Mouse (Mus musculus) embryo, embryonic 11.5 days (tissue): ENCODE results near the gene Ifitm3.
A peak's percentile ranks its signal among the peaks of the same experiment; 100 is the strongest.
"Not testable (repeated sequence)": the region's sequence is repeated elsewhere in the genome, so short reads cannot be mapped to it uniquely, and the experiment has no call there.

Source experiments
- DNase-seq: peaks from one replicate; pipeline ENCODE4 v3.0.0-alpha.2; 2012; ENCODE audit warnings: low read depth, low spot score

Gene Ifitm3

DNA sequence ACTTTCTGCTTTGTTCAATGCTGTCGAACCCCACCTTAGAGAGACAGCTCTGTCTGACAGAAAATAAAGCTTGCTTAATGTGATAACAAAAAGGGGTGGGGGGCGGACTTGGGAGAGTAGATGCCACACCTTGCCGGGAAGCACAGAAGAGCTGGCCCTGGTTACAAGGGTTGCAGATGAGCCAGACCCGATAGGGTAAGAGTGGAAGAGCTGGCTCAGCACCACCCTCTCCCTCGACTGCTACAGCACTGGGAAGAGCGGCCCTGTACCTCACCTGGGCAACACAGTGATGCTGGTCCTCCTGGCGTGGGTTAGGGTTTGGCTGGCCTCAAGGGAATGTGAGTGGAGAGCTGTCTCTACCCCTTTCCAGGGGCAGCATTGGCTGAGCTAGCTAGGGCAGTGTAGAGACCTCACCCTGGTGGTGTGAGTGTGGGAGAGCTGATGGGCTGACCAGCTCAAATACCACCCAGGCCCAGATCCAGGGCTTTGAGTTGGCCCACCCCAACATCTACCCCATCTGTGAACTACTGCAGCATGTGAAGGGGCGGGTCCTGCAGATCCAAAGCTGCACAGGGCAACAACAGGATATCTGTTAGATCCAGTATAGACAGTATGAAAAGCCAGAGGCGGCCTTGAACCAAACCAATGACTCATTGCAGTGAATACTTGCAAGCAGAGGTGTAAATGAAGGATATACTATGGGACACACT lies 22.0 kb upstream of the Ifitm3 start:
- DNase-seq, result no peak

- DNase-seq, result no peak
These were observed 19.8 kb upstream of the Ifitm3 start for GRCm38 (mm10) chr7:141030390-141030789.

DNA sequence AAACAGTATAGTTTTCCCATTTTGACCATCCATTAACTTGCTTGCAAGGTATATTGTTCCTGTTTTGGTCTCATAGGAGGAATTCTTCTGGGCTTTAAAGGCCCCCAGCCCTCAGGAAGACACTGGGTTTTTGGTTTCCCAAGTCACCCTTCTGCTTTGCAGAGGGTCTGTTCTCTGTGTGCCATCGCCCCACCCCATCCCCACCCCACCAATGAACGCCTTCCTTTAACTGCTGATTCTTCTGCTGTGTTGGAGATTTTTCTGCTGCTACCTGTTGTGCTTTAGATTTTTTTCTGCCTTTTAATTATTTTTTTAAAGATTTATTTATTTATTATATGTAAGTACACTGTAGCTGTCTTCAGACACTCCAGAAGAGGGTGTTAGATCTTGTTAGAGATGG lies 18.3 kb upstream of the Ifitm3 start, which contains the start of gene Gm17387:
Gm17387 (plus strand) TSS at position 301 of the 400 bp plus-strand sequence.
- no peak for DNase-seq

GRCm38 (mm10) chr7:141026740-141027098 lies 16.1 kb upstream of the Ifitm3 start:
- DNase-seq, result no peak

DNA sequence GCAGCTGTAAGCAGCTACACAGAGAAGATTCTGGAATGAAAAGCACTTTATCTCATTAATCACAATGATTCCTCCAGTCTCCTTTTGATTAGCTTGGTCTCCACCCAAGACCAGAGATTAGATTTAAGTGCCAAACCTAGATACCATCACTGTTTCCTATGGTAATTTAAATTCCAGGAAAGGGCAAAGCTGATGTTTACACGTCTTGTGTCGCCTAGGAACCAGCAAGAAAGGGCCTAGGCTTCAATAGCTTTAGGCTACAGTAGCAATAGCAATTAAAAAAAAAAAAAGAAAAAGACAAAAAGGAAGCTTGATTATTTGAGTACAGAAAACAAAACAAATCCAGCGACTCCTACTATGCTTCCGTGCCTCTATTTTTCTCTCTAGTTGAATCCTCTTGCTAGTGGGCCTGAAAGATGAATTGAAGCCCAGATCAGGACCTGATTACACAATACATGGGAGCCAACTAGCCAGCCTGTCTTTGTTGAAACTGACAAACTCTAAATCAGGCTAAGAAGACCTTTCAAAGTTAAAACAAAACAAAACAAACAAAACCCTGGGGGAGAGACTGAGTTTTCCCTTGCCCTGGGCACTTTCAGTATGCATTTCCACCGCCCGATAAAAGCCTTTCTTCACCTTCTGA lies 15.6 kb upstream of the Ifitm3 start:
- DNase-seq, result no peak

- DNase-seq, result no peak
These were observed 14.6 kb upstream of the Ifitm3 start for GRCm38 (mm10) chr7:141024865-141025838.

DNA sequence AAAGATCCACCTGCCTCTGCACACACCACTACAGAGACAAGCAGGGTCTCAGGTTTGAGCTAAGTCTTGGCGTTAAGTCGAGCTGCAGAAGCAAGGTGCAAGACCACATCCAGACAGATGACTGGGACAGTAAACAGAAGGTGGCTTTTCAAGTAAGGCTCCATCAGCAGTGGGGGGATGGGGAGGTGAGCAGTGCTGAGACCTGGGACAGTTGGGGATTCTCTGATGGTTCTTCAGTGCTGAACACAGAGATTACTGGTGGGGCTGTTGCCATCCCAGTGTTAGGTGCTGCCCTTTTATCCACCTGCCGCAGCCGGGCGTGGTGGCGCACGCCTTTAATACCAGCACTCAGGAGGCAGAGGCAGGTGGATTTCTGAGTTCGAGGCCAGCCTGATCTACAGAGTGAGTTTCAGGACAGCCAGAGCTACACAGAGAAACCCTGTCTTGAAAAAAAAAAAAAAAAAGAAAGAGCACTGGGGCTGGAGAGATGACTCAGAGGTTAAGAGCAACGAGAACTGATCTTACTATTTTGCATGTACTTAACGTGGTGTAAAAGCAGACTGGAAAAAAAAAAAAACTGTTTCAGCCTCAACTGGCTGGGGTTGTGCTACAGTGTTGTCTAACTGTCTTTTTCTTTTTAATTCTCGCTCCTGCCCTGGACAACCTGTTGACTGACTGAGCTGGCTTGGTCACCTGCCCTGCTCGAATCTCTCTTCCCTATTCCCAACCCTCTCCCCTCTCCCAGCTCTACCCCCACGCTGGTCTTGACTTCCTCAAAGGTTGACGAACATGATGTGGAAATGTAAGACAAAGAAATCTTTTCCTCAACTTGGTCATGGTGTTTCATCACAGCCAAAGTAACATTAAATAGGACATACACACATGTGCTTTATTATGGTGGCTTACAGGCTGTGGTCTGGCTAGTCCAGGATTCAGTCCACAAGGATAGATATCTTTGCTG lies 11.2 kb upstream of the Ifitm3 start:
- DNase-seq, result no peak

- no peak for DNase-seq
These were observed 8.5 kb upstream of the Ifitm3 start for GRCm38 (mm10) chr7:141019028-141019427.

DNA sequence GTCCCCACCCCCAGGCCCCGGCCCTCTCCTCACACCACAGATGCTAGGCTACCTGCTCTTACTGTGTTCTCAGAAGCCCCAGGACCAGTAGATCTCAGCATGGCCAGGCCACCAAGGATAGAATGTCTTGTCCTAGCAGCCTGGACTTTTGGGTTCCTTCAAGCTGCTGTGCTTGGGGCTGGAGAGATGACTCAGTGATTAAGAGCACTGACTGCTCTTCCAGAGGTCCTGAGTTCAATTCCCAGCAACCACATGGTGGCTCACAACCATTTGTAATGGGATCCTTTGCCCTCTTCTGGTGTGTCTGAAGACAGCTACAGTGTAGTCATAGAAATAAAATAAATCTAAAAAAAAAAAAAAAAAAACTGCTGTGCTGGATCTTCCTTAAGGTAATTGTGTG lies 7.3 kb upstream of the Ifitm3 start, which contains the start of gene Ifitm6:
Ifitm6 (minus strand) TSS at position 101 of the 400 bp plus-strand sequence.
- DNase-seq, result not testable (repeated sequence)

DNA sequence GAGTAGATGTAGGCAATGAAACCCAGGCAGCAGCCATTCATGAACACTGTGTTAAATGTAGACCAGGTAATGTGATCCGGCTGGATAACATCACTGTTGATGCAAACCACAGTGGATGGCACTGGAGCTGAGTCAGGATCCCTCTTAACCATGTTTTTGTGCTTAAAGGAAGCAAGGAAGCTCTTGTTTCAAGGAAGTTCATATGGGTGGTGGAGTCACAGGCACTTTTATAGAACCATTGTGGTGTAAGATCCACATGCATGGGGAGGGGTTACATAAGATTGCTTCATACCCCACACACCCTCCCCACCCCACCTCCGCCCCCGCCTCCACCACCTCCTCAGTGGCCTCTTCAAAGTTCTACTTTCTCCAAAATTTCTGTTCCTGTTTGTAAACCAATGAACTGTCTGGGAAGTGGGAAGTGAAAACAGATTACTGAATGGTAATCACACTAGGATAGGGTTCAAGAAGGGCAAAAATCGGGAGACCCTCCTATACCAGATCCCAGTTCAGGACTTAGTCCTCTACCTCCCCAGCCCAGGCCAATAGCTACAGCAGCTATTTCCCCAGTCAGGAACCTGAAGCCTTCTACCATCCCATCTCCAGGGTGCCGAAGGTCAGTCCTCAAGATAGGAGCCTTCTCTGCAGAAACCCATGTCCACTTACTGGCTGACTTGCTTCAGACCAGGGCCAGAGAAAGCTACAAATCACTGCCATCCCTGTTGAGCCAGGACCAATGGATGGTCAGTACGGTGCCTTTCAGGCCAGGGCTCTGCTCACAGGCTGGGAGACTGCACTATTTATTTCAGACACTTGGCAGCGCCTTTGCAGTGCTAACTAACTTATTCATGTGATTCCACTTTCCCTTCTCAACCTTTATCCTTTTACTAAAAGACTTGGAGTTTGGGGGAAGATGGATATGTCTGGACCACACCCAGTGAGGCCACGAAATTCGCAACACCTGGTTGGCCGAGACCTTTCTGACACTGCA lies 6.4 kb upstream of the Ifitm3 start:
- DNase-seq, result no peak

DNA sequence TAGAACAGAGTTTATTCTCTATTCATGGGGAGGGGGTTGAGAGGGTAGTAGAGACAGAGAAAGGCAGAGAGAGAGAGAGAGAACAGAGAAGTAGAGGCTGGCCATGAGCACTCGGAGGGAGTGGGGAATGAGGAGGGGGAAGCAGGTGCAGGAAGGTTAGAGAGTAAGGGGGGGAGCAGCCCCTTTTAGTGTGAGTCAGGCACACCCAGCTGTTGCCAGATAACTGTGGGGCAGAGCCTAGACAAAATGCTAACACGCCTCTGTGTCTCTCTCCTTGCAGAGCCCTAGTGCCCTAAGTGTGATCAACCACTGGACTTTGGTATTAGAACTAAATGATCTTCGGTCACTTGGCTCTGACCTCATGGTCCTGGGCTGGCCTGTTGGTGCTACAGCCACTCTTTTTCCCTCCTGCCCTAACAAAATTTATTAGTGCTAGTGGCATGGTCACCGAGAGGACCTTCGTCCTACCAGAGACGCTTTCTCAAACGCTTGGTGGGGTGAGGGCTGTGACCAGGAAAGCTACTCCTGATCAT lies 734 bp upstream of the Ifitm3 start:
- no peak for DNase-seq

- DNase-seq, result no peak
These were observed 905 bp downstream of the Ifitm3 start for GRCm38 (mm10) chr7:141009665-141010064.

DNA sequence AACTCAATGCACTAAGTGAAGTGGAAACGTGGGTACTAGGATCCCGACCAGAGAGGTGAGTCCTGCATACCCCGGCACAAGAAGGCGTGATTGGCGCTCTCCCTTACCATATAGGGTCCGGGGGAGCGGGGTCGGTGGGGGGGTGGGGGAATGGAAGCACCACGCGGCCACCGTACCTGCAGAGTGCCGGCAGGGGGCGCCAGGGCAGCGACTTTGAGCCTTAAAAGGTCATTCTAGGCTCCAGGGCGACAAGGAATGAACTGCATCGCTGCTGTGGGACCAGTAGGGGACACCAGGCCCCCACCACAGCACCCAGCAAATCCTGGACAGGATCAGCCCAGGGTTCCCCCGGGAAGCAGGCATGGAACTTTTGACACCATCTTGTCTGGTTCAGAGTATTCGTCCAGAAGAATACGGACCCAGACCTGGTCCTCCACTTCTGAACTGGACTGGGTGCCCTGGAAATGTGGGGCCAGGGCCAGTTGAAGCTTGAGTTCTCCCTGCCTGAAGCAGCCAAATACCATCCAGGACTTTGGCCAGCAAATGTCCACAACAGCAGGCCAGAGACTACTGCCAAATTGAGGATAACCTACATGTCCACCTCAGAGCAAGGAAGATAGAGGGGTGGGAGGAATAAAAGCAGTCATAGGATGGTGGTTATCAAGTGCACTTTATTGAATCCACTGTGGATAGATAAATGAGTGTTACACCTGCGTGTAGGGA lies 1.5 kb downstream of the Ifitm3 start:
- DNase-seq, result peak; percentile 63

- DNase-seq, result no peak
These were observed 2.2 kb downstream of the Ifitm3 start for GRCm38 (mm10) chr7:141008312-141008761.

DNA sequence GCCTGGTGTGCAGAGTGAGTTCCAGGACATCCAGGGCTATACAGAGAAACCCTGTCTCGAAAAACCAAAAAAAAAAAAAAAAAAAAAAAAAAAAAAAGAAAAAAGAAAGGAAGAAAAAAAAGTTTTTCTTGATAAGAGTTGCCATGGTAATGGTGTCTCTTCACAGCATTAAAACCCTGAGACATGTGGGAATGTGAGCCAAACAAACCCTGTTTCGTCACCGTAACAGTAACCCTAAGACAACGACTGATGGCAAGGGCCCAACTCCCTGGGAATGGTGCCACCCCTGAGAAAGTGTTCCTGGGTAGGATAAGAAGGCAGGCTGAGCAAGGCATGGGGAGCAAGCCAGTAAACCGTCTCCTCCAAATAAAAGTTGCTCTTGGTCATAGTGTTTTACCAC lies 3.7 kb downstream of the Ifitm3 start:
- DNase-seq, result no peak

DNA sequence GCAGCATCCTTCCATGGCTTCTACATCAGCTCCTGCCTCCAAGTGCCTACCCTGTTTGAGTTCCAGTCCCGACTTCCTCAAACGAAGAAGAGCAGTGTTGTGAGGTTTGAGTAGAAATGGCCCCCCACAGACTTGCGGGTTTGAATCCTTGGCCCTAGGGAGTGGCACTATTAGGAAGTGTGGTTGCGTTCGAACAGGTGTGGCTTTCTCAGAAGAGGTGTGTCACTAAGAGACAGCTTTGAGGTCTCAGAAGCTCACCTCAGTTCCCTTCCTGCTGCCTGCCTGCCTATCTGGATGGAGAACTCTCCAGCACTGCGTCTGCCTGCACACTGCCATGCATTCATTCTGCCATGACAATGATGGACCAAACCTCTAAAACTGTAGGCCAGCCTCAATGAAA lies 4.1 kb downstream of the Ifitm3 start:
- no peak for DNase-seq

- no peak for DNase-seq
These were observed 7.1 kb downstream of the Ifitm3 start for GRCm38 (mm10) chr7:141003248-141004010.
